Mouse (Mus musculus) cerebellum, postnatal 10 days (tissue): ENCODE measurements around the gene Hist1h3c.
A peak's percentile ranks its signal among the peaks of the same experiment; 100 is the strongest.
"Not testable (repeated sequence)": the region's sequence is repeated elsewhere in the genome, so short reads cannot be mapped to it uniquely, and the experiment has no call there.

Experiments used
- DNase-seq, 2 experiments: peaks; one replicate each; pipeline ENCODE4 v3.0.0; 2021; ENCODE audit warnings: mixed read lengths in 2 of 2

The Hist1h3c gene

GRCm38 (mm10) chr13:23745381-23746161, at the start of gene Hist1h3c:
Hist1h3c (minus strand) TSS chr13:23745602.
- peak; percentile 92 for DNase-seq

- DNase-seq, result peak; percentile 75 to 83
Observed at GRCm38 (mm10) chr13:23792520-23792919, 47.1 kb upstream of the Hist1h3c start.

- no peak for DNase-seq
Observed at GRCm38 (mm10) chr13:23779025-23779424, 33.6 kb upstream of the Hist1h3c start.

GRCm38 (mm10) chr13:23778339-23778738, 32.9 kb upstream of the Hist1h3c start:
- DNase-seq, result no peak

GRCm38 (mm10) chr13:23772561-23773313, 27.3 kb upstream of the Hist1h3c start:
- peak; percentile 36 to 54 for DNase-seq

- DNase-seq, result not testable (repeated sequence)
Observed at GRCm38 (mm10) chr13:23769613-23770012, 24.2 kb upstream of the Hist1h3c start, which contains the start of gene Trim38. Trim38 (plus strand) TSS chr13:23769913.

GRCm38 (mm10) chr13:23768834-23769397, 23.5 kb upstream of the Hist1h3c start:
- DNase-seq, result no peak

- DNase-seq, result no peak
Observed at GRCm38 (mm10) chr13:23766772-23767171, 21.4 kb upstream of the Hist1h3c start.

- no peak for DNase-seq
Observed at GRCm38 (mm10) chr13:23765172-23765513, 19.7 kb upstream of the Hist1h3c start.

GRCm38 (mm10) chr13:23764324-23765171, 19.1 kb upstream of the Hist1h3c start:
- DNase-seq, result no peak

GRCm38 (mm10) chr13:23763586-23764323, 18.4 kb upstream of the Hist1h3c start, which contains the start of gene Hist1h1a:
Hist1h1a (plus strand) TSS chr13:23763666.
- peak; percentile 90 to 91 for DNase-seq

- no peak for DNase-seq
Observed at GRCm38 (mm10) chr13:23763242-23763585, 17.8 kb upstream of the Hist1h3c start.

GRCm38 (mm10) chr13:23761871-23762821, 16.7 kb upstream of the Hist1h3c start, which contains the start of gene Hist1h3a:
Hist1h3a (minus strand) TSS chr13:23762386.
- DNase-seq, result peak; percentile 70 to 75

GRCm38 (mm10) chr13:23760972-23761864, 15.8 kb upstream of the Hist1h3c start, which contains the start of gene Hist1h4a:
Hist1h4a (minus strand) TSS chr13:23761230.
- peak; percentile 100 for DNase-seq

- DNase-seq, result peak; percentile 32 to 53
Observed at GRCm38 (mm10) chr13:23760240-23760971, 15.0 kb upstream of the Hist1h3c start.

GRCm38 (mm10) chr13:23759916-23760239, 14.5 kb upstream of the Hist1h3c start:
- no peak for DNase-seq

GRCm38 (mm10) chr13:23759251-23759771, 13.9 kb upstream of the Hist1h3c start:
- DNase-seq, result no peak

- no peak for DNase-seq
Observed at GRCm38 (mm10) chr13:23757921-23758320, 12.5 kb upstream of the Hist1h3c start.
